Mouse (Mus musculus) olfactory bulb, adult 2 months (tissue): ENCODE measurements at regions not wholly inside any gene's neighbourhood (a gene's known extent, or its start where the extent isn't known, plus 50 kb on each side); places are given as distances from the start of the nearest gene placed in this dataset.

Experiments used
- CTCF ChIP-seq: fragments of 200-500 bp; IDR thresholded peaks from 2 replicates; pipeline ENCODE4 v1.5.1; 2012; ENCODE audit warnings: low read depth, mild to moderate bottlenecking, low read length, moderate library complexity; ENCODE audit not compliant: insufficient read depth
- POLR2A ChIP-seq: fragments of 200-500 bp; IDR thresholded peaks from 2 replicates; pipeline ENCODE4 v1.6.1; 2012; ENCODE audit warnings: mild to moderate bottlenecking, low read depth, low read length, moderate library complexity; ENCODE audit not compliant: insufficient read depth

DNA sequence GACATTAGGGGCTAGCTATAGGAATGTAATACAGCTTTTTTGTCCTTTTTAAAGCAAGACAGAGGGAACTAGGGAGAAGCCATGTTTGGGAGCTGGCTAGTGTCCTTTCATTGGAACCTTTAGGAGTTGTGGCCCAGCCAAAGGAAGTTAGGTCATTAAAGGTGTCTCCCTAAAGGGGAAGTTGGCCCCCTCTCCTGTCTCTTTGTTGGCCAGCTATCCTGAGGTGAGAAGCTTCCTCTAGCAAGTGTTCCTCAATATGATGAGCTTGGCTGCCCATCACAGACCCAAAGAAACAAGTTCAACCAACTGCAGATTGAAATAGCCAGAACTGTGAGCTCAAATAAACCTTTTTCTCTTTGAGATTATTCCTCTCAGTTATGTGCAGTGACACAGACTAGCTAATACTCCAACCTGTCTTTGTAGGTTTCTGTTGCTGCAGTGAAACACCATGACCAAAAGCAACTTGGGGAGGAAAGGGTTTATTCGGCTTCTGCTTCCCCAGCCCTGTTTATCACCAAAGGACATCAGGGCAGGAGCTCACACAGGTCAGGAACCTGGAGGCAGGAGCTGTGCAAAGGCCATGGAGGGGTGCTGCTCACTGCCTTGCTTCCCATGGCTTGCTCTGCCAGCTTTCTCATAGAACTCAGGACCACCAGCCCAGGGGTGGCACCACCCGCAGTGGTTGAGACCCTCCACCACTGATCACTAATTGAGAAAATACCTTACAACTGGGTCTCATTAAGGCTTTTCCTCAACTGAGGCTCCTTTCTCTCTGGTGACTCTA lies 94.0 kb upstream of the Ccn6 start:
- TF ChIP-seq CTCF (no peak), POLR2A (no peak)
